Mouse (Mus musculus) intestine, postnatal 0 days (tissue): Measurements from ENCODE around the gene Ugt1a6b. TPM values are rescaled to one million over a fixed set of nuclear protein-coding genes. Genes with fewer than 3 reads are reported as not detected.
"Not testable (repeated sequence)": the region's sequence is repeated elsewhere in the genome, so short reads cannot be mapped to it uniquely, and the experiment has no call there.

ENCODE experiments used
- ATAC-seq: fragments of 200-750 bp; cut with Nextera tagmentation; 2 replicates; pipeline ENCODE4 v1.8.0; 2017; ENCODE audit warnings: mild to moderate bottlenecking, moderate TSS enrichment, moderate library complexity
- H3K27ac ChIP-seq: fragments of 300-500 bp; sonication (generic); 2 replicates; pipeline ENCODE4 v1.5.1; 2014; ENCODE audit warnings: mild to moderate bottlenecking, low read depth, low read length, moderate library complexity
- H3K27me3 ChIP-seq: fragments of 300-500 bp; sonication (generic); replicated peaks from 2 replicates; pipeline ENCODE4 v1.6.1; 2014; ENCODE audit warnings: low read length, mixed read lengths; ENCODE audit not compliant: control insufficient read depth, insufficient read depth
- H3K36me3 ChIP-seq: fragments of 300-500 bp; sonication (generic); 2 replicates; pipeline ENCODE4 v1.6.1; 2014; ENCODE audit warnings: mild to moderate bottlenecking, moderate library complexity; ENCODE audit not compliant: control insufficient read depth, insufficient read depth
- H3K4me1 ChIP-seq: fragments of 300-500 bp; sonication (generic); replicated peaks from 2 replicates; pipeline ENCODE4 v1.6.1; 2014; ENCODE audit warnings: antibody characterized with exemption, low read length, mixed read lengths; ENCODE audit not compliant: control insufficient read depth, insufficient read depth
- H3K4me2 ChIP-seq: fragments of 300-500 bp; sonication (generic); replicated peaks from 2 replicates; pipeline ENCODE4 v1.6.1; 2014; ENCODE audit warnings: low read depth, mild to moderate bottlenecking, moderate library complexity
- H3K4me3 ChIP-seq: fragments of 300-500 bp; sonication (generic); 2 replicates; pipeline ENCODE4 v1.5.1; 2014; ENCODE audit warnings: low read depth, low read length
- H3K9ac ChIP-seq: fragments of 300-500 bp; sonication (generic); 2 replicates; pipeline ENCODE4 v1.6.1; 2014; ENCODE audit warnings: mild to moderate bottlenecking, low read depth, low read length
- H3K9me3 ChIP-seq: fragments of 300-500 bp; sonication (generic); 2 replicates; pipeline ENCODE4 v1.6.1; 2016; ENCODE audit warnings: mixed run types; ENCODE audit not compliant: control insufficient read depth
- CTCF ChIP-seq: sonication (generic); IDR thresholded peaks from 2 replicates; pipeline ENCODE4 v1.5.1; 2016; ENCODE audit warnings: low read depth, mild to moderate bottlenecking, control low read depth, antibody characterized with exemption, moderate library complexity
- WGBS: fragments of 180-500 bp; shearing (Covaris S2); extraction: QIAGEN DNeasy Blood & Tissue Kit; methylation state at CpG from one replicate; pipeline ENCODE4 v1.1.7; 2014; 5-methylcytosine and 5-hydroxymethylcytosine counted together
- polyA plus RNA-seq: library from polyadenylated mRNA; unstranded; fragments of >200 nt; fragmentation: Nextera tagmentation; extraction: Ambion mirVana; gene quantifications from 2 replicates; pipeline ENCODE4 v1.2.1, GENCODE M21; 2015

The Ugt1a6b gene
- polyA plus RNA-seq, result 0.35 and 0.58 TPM in 2 replicates

- not testable (repeated sequence) for H3K4me1 ChIP-seq, H3K9me3 ChIP-seq, ATAC-seq, H3K27ac ChIP-seq, H3K4me2 ChIP-seq, H3K9ac ChIP-seq, H3K36me3 ChIP-seq, H3K27me3 ChIP-seq, H3K4me3 ChIP-seq
- WGBS, result 38% methylated on average over 3 of the region's 3 CpGs
Measured at GRCm38 (mm10) chr1:88103019-88103418, at the start of gene Ugt1a6b. Gene Ugt1a6b (plus strand): TSS chr1:88103252.

GRCm38 (mm10) chr1:88055088-88055487 is 48.0 kb upstream of the Ugt1a6b start, which contains the start of gene Ugt1a10:
Gene Ugt1a10 (plus strand): TSS chr1:88055388.
- Histone ChIP-seq H3K27ac (no peak within 1 kb of the TSS), H3K4me2 (no peak within 1 kb of the TSS), H3K4me1 (no peaks in the 10 kb centered on the region), H3K9me3 (no peaks in the 10 kb centered on the region), H3K27me3 (no peaks in the 10 kb centered on the region), H3K4me3 (no peak within 1 kb of the TSS), H3K9ac (no peak within 1 kb of the TSS), H3K36me3 (no peaks in the 10 kb centered on the region)
- WGBS, result 54% methylated on average over 1 of the region's 1 CpGs
- no peak for ATAC-seq
- TF ChIP-seq CTCF, result no peak

GRCm38 (mm10) chr1:88066472-88067102 is 36.5 kb upstream of the Ugt1a6b start:
- H3K27ac ChIP-seq, H3K4me1 ChIP-seq, H3K36me3 ChIP-seq, H3K27me3 ChIP-seq, H3K9me3 ChIP-seq, H3K9ac ChIP-seq, H3K4me2 ChIP-seq, ATAC-seq, H3K4me3 ChIP-seq: not testable (repeated sequence)
- 60% methylated on average over 1 of the region's 2 CpGs for WGBS

GRCm38 (mm10) chr1:88070495-88070894 is 32.6 kb upstream of the Ugt1a6b start, which contains the start of gene Ugt1a9:
Gene Ugt1a9 (plus strand): TSS chr1:88070800.
- no peaks in the 10 kb centered on the region for H3K36me3 ChIP-seq
- H3K4me1 ChIP-seq, result 0 out of 2 replicates have a peak, but pooled peaks cover 2% of the 10 kb centered on the region
- no peak for TF ChIP-seq CTCF
- 45% methylated on average over 2 of the region's 2 CpGs for WGBS
- no peaks in the 10 kb centered on the region for H3K9me3 ChIP-seq
- no peak within 1 kb of the TSS for H3K4me3 ChIP-seq
- peak within 1 kb of the TSS; percentile 3; the same call in 1 of the 2 replicates for H3K27ac ChIP-seq
- ATAC-seq, result peak; percentile 64
- H3K27me3 ChIP-seq, result no peaks in the 10 kb centered on the region
- peak within 1 kb of the TSS; percentile 21 for H3K4me2 ChIP-seq
- H3K9ac ChIP-seq, result no peak within 1 kb of the TSS

- peak overlapping the region; percentile 3; the same call in 1 of the 2 replicates for H3K27ac ChIP-seq
- H3K27me3 ChIP-seq, result no peaks in the 10 kb centered on the region
- peak overlapping the region; percentile 21 for H3K4me2 ChIP-seq
- H3K4me3 ChIP-seq, result no peak overlapping the region
- no peaks in the 10 kb centered on the region for H3K9me3 ChIP-seq
- H3K4me1 ChIP-seq, result 0 out of 2 replicates have a peak, but pooled peaks cover 2% of the 10 kb centered on the region
- H3K36me3 ChIP-seq, result no peaks in the 10 kb centered on the region
- TF ChIP-seq CTCF, result no peak
- 0 out of 2 replicates have a peak, but pooled peaks have one; percentile 27 for ATAC-seq
- no peak overlapping the region for H3K9ac ChIP-seq
- WGBS, result 72% methylated on average over 4 of the region's 4 CpGs
Measured at GRCm38 (mm10) chr1:88070902-88071301, 32.1 kb upstream of the Ugt1a6b start.

- no peak for TF ChIP-seq CTCF
- no peak for ATAC-seq
- 64% methylated on average over 2 of the region's 2 CpGs for WGBS
- H3K27ac ChIP-seq, result no peak overlapping the region
- H3K9ac ChIP-seq, result no peak overlapping the region
- no peak overlapping the region for H3K4me2 ChIP-seq
- H3K36me3 ChIP-seq, result no peaks in the 10 kb centered on the region
- no peaks in the 10 kb centered on the region for H3K9me3 ChIP-seq
- H3K4me1 ChIP-seq, result no peaks in the 10 kb centered on the region
- H3K27me3 ChIP-seq, result no peaks in the 10 kb centered on the region
- no peak overlapping the region for H3K4me3 ChIP-seq
Measured at GRCm38 (mm10) chr1:88074471-88074870, 28.6 kb upstream of the Ugt1a6b start.
